Mouse (Mus musculus) small intestine, adult 2 months (tissue): ENCODE results near the gene Uck2. TPM values are rescaled to one million over a fixed set of nuclear protein-coding genes. Genes with fewer than 3 reads are reported as not detected.

Source experiments
- H3K27ac ChIP-seq: fragments of 200-500 bp; 2 replicates; pipeline ENCODE4 v1.5.1; 2012; ENCODE audit warnings: low read depth, low read length, control low read depth, inconsistent platforms; ENCODE audit not compliant: insufficient read depth
- H3K27me3 ChIP-seq: fragments of 200-500 bp; 2 replicates; pipeline ENCODE4 v1.6.1; 2012; ENCODE audit warnings: mild to moderate bottlenecking, moderate library complexity, low read length, inconsistent platforms; ENCODE audit not compliant: control insufficient read depth, insufficient read depth
- H3K36me3 ChIP-seq: fragments of 200-500 bp; 2 replicates; pipeline ENCODE4 v1.6.1; 2012; ENCODE audit warnings: mild to moderate bottlenecking, low read length, control low read depth, inconsistent platforms; ENCODE audit not compliant: control insufficient read depth, insufficient read depth
- H3K4me1 ChIP-seq: fragments of 200-500 bp; 2 replicates; pipeline ENCODE4 v1.6.1; 2012; ENCODE audit warnings: low read length, inconsistent platforms, mixed read lengths; ENCODE audit not compliant: control insufficient read depth, insufficient read depth, insufficient read length
- H3K4me3 ChIP-seq: fragments of 200-500 bp; 2 replicates; pipeline ENCODE4 v1.5.1; 2012; ENCODE audit warnings: low read depth, mild to moderate bottlenecking, control low read depth, inconsistent platforms, low read length, moderate library complexity
- CTCF ChIP-seq: fragments of 200-500 bp; IDR thresholded peaks from 2 replicates; pipeline ENCODE4 v1.5.1; 2012; ENCODE audit warnings: low read depth, mild to moderate bottlenecking, control low read depth, inconsistent platforms, low read length, moderate library complexity, mixed read lengths; ENCODE audit not compliant: insufficient replicate concordance, insufficient read length; ENCODE audit errors: extremely low read depth
- POLR2A ChIP-seq: fragments of 200-500 bp; IDR thresholded peaks from 2 replicates; pipeline ENCODE4 v1.6.1; 2012; ENCODE audit warnings: low read depth, mild to moderate bottlenecking, control low read depth, inconsistent platforms, low read length, moderate library complexity
- WGBS: fragments of 180-500 bp; shearing (Covaris S2); methylation state at CpG from one replicate; pipeline ENCODE4 v1.1.7; 2018; 5-methylcytosine and 5-hydroxymethylcytosine counted together
- polyA plus RNA-seq: library from polyadenylated mRNA; depleted of rRNA; stranded (reverse); fragments of >200 nt; gene quantifications from 2 replicates; pipeline ENCODE4 v1.2.3, GENCODE M21; 2012

The Uck2 gene
- polyA plus RNA-seq, 1 experiment, result 26.5 TPM

- Histone ChIP-seq H3K27ac (no peak overlapping the region), H3K27me3 (no peaks in the 10 kb centered on the region), H3K4me3 (no peak overlapping the region), H3K36me3 (no peaks in the 10 kb centered on the region), H3K4me1 (peaks cover 36% of the 10 kb centered on the region)
- WGBS, result 87% methylated on average over 3 of the region's 3 CpGs
- TF ChIP-seq POLR2A (no peak), CTCF (no peak)
These were observed 18.4 kb downstream of the Uck2 start for GRCm38 (mm10) chr1:167266720-167267119.

DNA sequence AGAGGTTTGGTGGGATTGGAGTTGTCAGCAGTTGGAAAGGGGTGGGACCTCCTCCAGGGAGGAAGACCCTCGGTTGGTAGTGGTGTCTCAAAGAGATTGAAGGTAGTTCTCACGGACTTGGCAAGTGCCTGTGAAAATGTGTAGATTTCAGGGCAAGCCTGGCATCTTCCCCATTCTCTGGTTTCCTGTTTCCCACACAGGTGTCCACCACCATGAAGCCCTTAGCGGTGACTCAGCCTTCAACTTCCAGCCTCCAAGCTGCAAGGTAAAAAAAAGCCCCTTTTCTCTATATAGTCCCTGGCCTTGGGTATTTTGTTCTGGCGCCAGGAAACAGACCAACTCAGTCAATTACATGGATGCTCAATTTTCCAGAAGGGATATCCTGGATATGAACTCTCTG lies 19.8 kb downstream of the Uck2 start:
- peaks cover 26% of the 10 kb centered on the region for H3K4me1 ChIP-seq
- TF ChIP-seq POLR2A (no peak), CTCF (no peak)
- no peaks in the 10 kb centered on the region for H3K27me3 ChIP-seq
- no peak overlapping the region for H3K27ac ChIP-seq
- 69% methylated on average over 4 of the region's 4 CpGs for WGBS
- H3K36me3 ChIP-seq, result no peaks in the 10 kb centered on the region
- H3K4me3 ChIP-seq, result no peak overlapping the region

- no peaks in the 10 kb centered on the region for H3K36me3 ChIP-seq
- peaks cover 9% of the 10 kb centered on the region; the same call in 1 of the 2 replicates for H3K4me1 ChIP-seq
- WGBS, result 29% methylated on average over 10 of the region's 10 CpGs
- H3K27me3 ChIP-seq, result no peaks in the 10 kb centered on the region
- TF ChIP-seq POLR2A, result no peak
- TF ChIP-seq CTCF, result no peak
- H3K4me3 ChIP-seq, result no peak overlapping the region
- H3K27ac ChIP-seq, result no peak overlapping the region
These were observed 22.6 kb downstream of the Uck2 start for GRCm38 (mm10) chr1:167262489-167263041.

GRCm38 (mm10) chr1:167261750-167262149 lies 23.4 kb downstream of the Uck2 start:
- Histone ChIP-seq H3K4me1 (peaks cover 9% of the 10 kb centered on the region; the same call in 1 of the 2 replicates), H3K27ac (no peak overlapping the region), H3K36me3 (no peaks in the 10 kb centered on the region), H3K4me3 (no peak overlapping the region), H3K27me3 (no peaks in the 10 kb centered on the region)
- TF ChIP-seq POLR2A (no peak), CTCF (no peak)
- WGBS, result 24% methylated on average over 11 of the region's 11 CpGs

DNA sequence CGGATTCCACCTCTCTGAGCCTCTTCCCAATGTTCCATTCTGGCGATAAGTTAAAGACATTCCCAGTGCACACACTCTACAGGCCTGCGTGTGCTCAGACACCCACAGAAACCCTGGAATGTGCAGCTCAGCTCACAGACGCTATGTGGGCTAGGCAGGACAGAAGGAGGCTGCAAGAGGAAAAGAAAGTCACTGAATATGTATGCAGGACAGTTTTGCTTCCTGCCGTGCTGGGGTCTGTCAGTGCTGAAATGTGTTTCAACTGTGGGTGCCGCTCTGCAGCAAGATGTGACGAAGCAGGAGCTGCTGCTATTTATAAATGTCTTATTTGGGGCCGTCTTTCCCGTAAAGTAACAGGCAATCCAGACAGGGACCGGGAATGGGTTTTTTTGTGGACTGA lies 25.4 kb downstream of the Uck2 start:
- Histone ChIP-seq H3K36me3 (no peaks in the 10 kb centered on the region), H3K4me3 (no peak overlapping the region), H3K4me1 (peaks cover 9% of the 10 kb centered on the region; the same call in 1 of the 2 replicates), H3K27me3 (no peaks in the 10 kb centered on the region), H3K27ac (no peak overlapping the region)
- TF ChIP-seq CTCF, result no peak
- no peak for TF ChIP-seq POLR2A
- WGBS, result 69% methylated on average over 10 of the region's 10 CpGs

DNA sequence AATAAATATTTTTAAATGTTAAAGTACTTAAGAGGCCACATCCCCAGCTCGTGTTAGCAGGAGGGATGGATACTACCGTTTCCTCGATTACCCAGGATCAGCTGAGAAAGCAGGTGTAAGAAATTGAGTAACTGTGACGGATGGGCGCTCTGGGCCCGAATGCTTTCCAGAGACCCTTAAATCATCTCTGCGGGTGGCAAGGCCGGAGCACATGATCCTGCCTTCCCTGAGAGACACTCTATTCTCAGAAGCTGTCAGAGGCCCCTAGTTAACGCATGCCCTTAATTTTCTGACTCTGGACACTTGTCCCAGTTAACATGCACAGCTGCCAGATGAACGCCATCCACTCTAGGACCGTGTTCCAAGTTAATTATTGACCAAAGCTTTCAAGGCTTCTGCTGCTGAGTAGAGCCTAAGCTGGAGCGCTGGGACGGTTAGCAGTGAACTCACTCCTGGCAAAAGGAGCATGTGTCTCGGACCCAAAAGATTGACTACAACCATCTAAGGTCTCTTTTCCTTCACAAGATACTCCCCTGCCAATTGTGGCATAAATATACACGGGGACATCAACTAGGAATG lies 28.3 kb downstream of the Uck2 start:
- Histone ChIP-seq H3K4me3 (no peak overlapping the region), H3K27ac (no peak overlapping the region), H3K36me3 (no peaks in the 10 kb centered on the region), H3K27me3 (no peaks in the 10 kb centered on the region), H3K4me1 (peaks cover 4% of the 10 kb centered on the region)
- no peak for TF ChIP-seq CTCF
- TF ChIP-seq POLR2A, result no peak
- WGBS, result 32% methylated on average over 15 of the region's 15 CpGs

- no peak overlapping the region for H3K4me3 ChIP-seq
- no peak overlapping the region for H3K27ac ChIP-seq
- no peaks in the 10 kb centered on the region for H3K36me3 ChIP-seq
- peaks cover 4% of the 10 kb centered on the region for H3K4me1 ChIP-seq
- TF ChIP-seq POLR2A (no peak), CTCF (no peak)
- H3K27me3 ChIP-seq, result no peaks in the 10 kb centered on the region
- 91% methylated on average over 12 of the region's 12 CpGs for WGBS
These were observed 31.5 kb downstream of the Uck2 start for GRCm38 (mm10) chr1:167253579-167253978.
